ENCODE assay signal across 8 mouse cellular contexts in genomic region chr4:151934215-151934572, GRCm38 (mm10). TPM values are rescaled to one million over a fixed set of nuclear protein-coding genes. Genes with fewer than 3 reads are reported as not detected.
DNase-seq lines count a peak whose midpoint lies in the region; ATAC-seq lines count a peak whose summit lies in the region.

No protein-coding gene starts in this region.

- peak overlapping the region; percentile 100 for H3K4me3 ChIP-seq in embryonic facial prominence, embryonic 11.5 days (ENCODE audit: low read depth, low read length)
- peak overlapping the region; percentile 99 for H3K4me3 ChIP-seq in intestine, embryonic 15.5 days (replicated peaks)
- peak overlapping the region; percentile 96 for H3K4me3 ChIP-seq in midbrain, embryonic 14.5 days (replicated peaks; ENCODE audit: low read depth, low read length)

- H3K4me1 ChIP-seq in embryonic facial prominence, embryonic 11.5 days (ENCODE audit: control insufficient read depth, insufficient read depth, low read length): no peaks in the 10 kb centered on the region; the same call in 1 of the 2 replicates
- H3K4me1 ChIP-seq in intestine, embryonic 15.5 days (replicated peaks): peaks cover 22% of the 10 kb centered on the region
- peaks cover 9% of the 10 kb centered on the region for H3K4me1 ChIP-seq in midbrain, embryonic 14.5 days (ENCODE audit: control insufficient read depth, insufficient read depth, low read length)

- no peaks in the 10 kb centered on the region for H3K9me3 ChIP-seq in embryonic facial prominence, embryonic 11.5 days (replicated peaks; ENCODE audit: control insufficient read depth, low read length)
- no peaks in the 10 kb centered on the region for H3K9me3 ChIP-seq in intestine, embryonic 15.5 days
- H3K9me3 ChIP-seq in midbrain, embryonic 14.5 days (ENCODE audit: control insufficient read depth, low read length): no peaks in the 10 kb centered on the region

- H3K36me3 ChIP-seq in embryonic facial prominence, embryonic 11.5 days (replicated peaks; ENCODE audit: control insufficient read depth, insufficient read depth, low read depth, low read length): no peaks in the 10 kb centered on the region
- no peaks in the 10 kb centered on the region for H3K36me3 ChIP-seq in intestine, embryonic 15.5 days
- H3K36me3 ChIP-seq in midbrain, embryonic 14.5 days (ENCODE audit: control insufficient read depth, insufficient read depth, low read length): no peaks in the 10 kb centered on the region

- ATAC-seq in cerebellum, adult (ENCODE audit: insufficient number of reproducible peaks, low FRiP score, low TSS enrichment): no peak
- ATAC-seq in embryonic facial prominence, embryonic 11.5 days (replicated peaks; ENCODE audit: insufficient number of reproducible peaks, low FRiP score, low TSS enrichment, low read depth): no peak
- ATAC-seq in intestine, embryonic 15.5 days: 0 out of 2 replicates have a peak, but pooled peaks have one; percentile 4
- ATAC-seq in midbrain, embryonic 14.5 days (ENCODE audit: low FRiP score, low TSS enrichment): no peak

- peak overlapping the region; percentile 96 for H3K9ac ChIP-seq in embryonic facial prominence, embryonic 11.5 days (replicated peaks; ENCODE audit: low read length)
- peak overlapping the region; percentile 99 for H3K9ac ChIP-seq in intestine, embryonic 15.5 days
- H3K9ac ChIP-seq in midbrain, embryonic 14.5 days (replicated peaks; ENCODE audit: low read length): peak overlapping the region; percentile 86

- no peak overlapping the region; the same call in 1 of the 2 replicates for H3K27ac ChIP-seq in embryonic facial prominence, embryonic 11.5 days (replicated peaks; ENCODE audit: low read depth, low read length)
- H3K27ac ChIP-seq in intestine, embryonic 15.5 days: 0 out of 2 replicates have a peak overlapping the region, but pooled peaks have one; percentile 48
- no peak overlapping the region for H3K27ac ChIP-seq in midbrain, embryonic 14.5 days (replicated peaks; ENCODE audit: low read depth, low read length)

- DNase-seq in cerebellum, postnatal 14 days: peak; percentile 18 to 36
- peak; percentile 37 for DNase-seq in CD4-positive helper T cell, adult 2 months (ENCODE audit: low read depth, low spot score)
- no peak for DNase-seq in embryonic facial prominence, embryonic 11.5 days (ENCODE audit: low spot score)
- DNase-seq in midbrain, embryonic 14.5 days: peak; percentile 4
- DNase-seq in layer of hippocampus, adult 9-11 months: no peak
- no peak for DNase-seq in ovary, postnatal 14 days (ENCODE audit: low spot score)

- H3K4me2 ChIP-seq in embryonic facial prominence, embryonic 11.5 days (ENCODE audit: low read depth, low read length): peak overlapping the region; percentile 89
- peak overlapping the region; percentile 89 for H3K4me2 ChIP-seq in intestine, embryonic 15.5 days (replicated peaks)
- H3K4me2 ChIP-seq in midbrain, embryonic 14.5 days (ENCODE audit: low read length): peak overlapping the region; percentile 98

- no peaks in the 10 kb centered on the region for H3K27me3 ChIP-seq in embryonic facial prominence, embryonic 11.5 days (ENCODE audit: control insufficient read depth, insufficient read depth, low read length)
- no peaks in the 10 kb centered on the region for H3K27me3 ChIP-seq in intestine, embryonic 15.5 days (replicated peaks)
- H3K27me3 ChIP-seq in midbrain, embryonic 14.5 days (ENCODE audit: control insufficient read depth, insufficient read depth, low read length): no peaks in the 10 kb centered on the region

- 0% methylated on average over 23 of the region's 23 CpGs for WGBS in embryonic facial prominence, embryonic 11.5 days
- under 1% methylated on average over 23 of the region's 23 CpGs for WGBS in intestine, embryonic 15.5 days
- 2% methylated on average over 23 of the region's 23 CpGs for WGBS in midbrain, embryonic 14.5 days

RNA-seq across cellular contexts. Expression of gene Dnajc11, which starts 0.7 kb away (rescaled TPM):
- 75.0 and 79.3 TPM in 2 replicates for polyA plus RNA-seq in embryonic facial prominence, embryonic 11.5 days (2014; fragmentation: Nextera tagmentation; extraction: Ambion mirVana)
- 73.2 and 75.6 TPM in 2 replicates for polyA plus RNA-seq in intestine, embryonic 15.5 days (2015; fragmentation: Nextera tagmentation; extraction: Ambion mirVana)
- polyA plus RNA-seq in midbrain, embryonic 14.5 days (2014; fragmentation: Nextera tagmentation; extraction: Ambion mirVana): 69.2 and 75.2 TPM in 2 replicates

RNA-seq across cellular contexts. Expression of gene Thap3, which starts 54.6 kb away (rescaled TPM):
- polyA plus RNA-seq in embryonic facial prominence, embryonic 11.5 days (2014; fragmentation: Nextera tagmentation; extraction: Ambion mirVana): 22.2 and 22.4 TPM in 2 replicates
- polyA plus RNA-seq in intestine, embryonic 15.5 days (2015; fragmentation: Nextera tagmentation; extraction: Ambion mirVana): 31.2 and 32.0 TPM in 2 replicates
- 23.1 and 31.2 TPM in 2 replicates for polyA plus RNA-seq in midbrain, embryonic 14.5 days (2014; fragmentation: Nextera tagmentation; extraction: Ambion mirVana)

Comparison
In these comparisons a context has a peak if more than half of its experiments do, and no peak if none do; other contexts are left out.
1. DNase-seq: peak in cerebellum, postnatal 14 days (2 of 2), CD4-positive helper T cell, adult 2 months (single experiment) and midbrain, embryonic 14.5 days (single experiment); none in embryonic facial prominence, embryonic 11.5 days (single experiment), layer of hippocampus, adult 9-11 months (single experiment) and ovary, postnatal 14 days (single experiment).
2. Peak in every context shown above with its lines, with median percentiles within 50 percentile points of each other: H3K4me2 ChIP-seq, H3K4me3 ChIP-seq and H3K9ac ChIP-seq.